Mouse (Mus musculus) testis, adult 2 months (tissue): Measurements from ENCODE around the gene Gm10490. TPM values are rescaled to one million over a fixed set of nuclear protein-coding genes. Genes with fewer than 3 reads are reported as not detected.
A peak's percentile ranks its signal among the peaks of the same experiment; 100 is the strongest.

Experiments used
- H3K27ac ChIP-seq: fragments of 200-500 bp; 2 replicates; pipeline ENCODE4 v1.5.1; 2012; ENCODE audit warnings: low read depth, low read length; ENCODE audit not compliant: control insufficient read depth, insufficient read depth
- H3K27me3 ChIP-seq: fragments of 200-500 bp; 2 replicates; pipeline ENCODE4 v1.6.1; 2012; ENCODE audit warnings: mild to moderate bottlenecking, low read length, moderate library complexity; ENCODE audit not compliant: control insufficient read depth, insufficient read depth
- H3K36me3 ChIP-seq: fragments of 200-500 bp; 2 replicates; pipeline ENCODE4 v1.6.1; 2012; ENCODE audit warnings: mild to moderate bottlenecking, low read length; ENCODE audit not compliant: control insufficient read depth, insufficient read depth
- H3K4me1 ChIP-seq: fragments of 200-500 bp; 2 replicates; pipeline ENCODE4 v1.6.1; 2012; ENCODE audit warnings: low read length; ENCODE audit not compliant: control insufficient read depth, insufficient read depth
- H3K4me3 ChIP-seq: fragments of 200-500 bp; 2 replicates; pipeline ENCODE4 v1.5.1; 2012; ENCODE audit warnings: low read depth, mild to moderate bottlenecking, low read length, moderate library complexity, mixed read lengths; ENCODE audit not compliant: control insufficient read depth
- CTCF ChIP-seq: fragments of 200-500 bp; IDR thresholded peaks from 2 replicates; pipeline ENCODE4 v1.5.1; 2012; ENCODE audit warnings: low read depth, mild to moderate bottlenecking, inconsistent platforms, low read length, moderate library complexity; ENCODE audit not compliant: control insufficient read depth, insufficient read depth, insufficient replicate concordance
- POLR2A ChIP-seq: fragments of 200-500 bp; IDR thresholded peaks from 2 replicates; pipeline ENCODE4 v1.6.1; 2012; ENCODE audit warnings: low read depth, mild to moderate bottlenecking, inconsistent platforms, low read length, moderate library complexity; ENCODE audit not compliant: control insufficient read depth
- polyA plus RNA-seq: library from polyadenylated mRNA; depleted of rRNA; stranded (reverse); fragments of >200 nt; gene quantifications from 2 replicates; pipeline ENCODE4 v1.2.3, GENCODE M21; 2012

The Gm10490 gene
- polyA plus RNA-seq, 1 experiment, result not detected

GRCm38 (mm10) chrX:7878495-7878894 is 30.8 kb upstream of the Gm10490 start:
- Histone ChIP-seq H3K4me1 (peaks cover 16% of the 10 kb centered on the region), H3K36me3 (no peaks in the 10 kb centered on the region), H3K4me3 (peak overlapping the region; percentile 84), H3K27ac (peak overlapping the region; percentile 73), H3K27me3 (no peaks in the 10 kb centered on the region)
- TF ChIP-seq POLR2A (no peak), CTCF (no peak)

- peak overlapping the region; percentile 80 for H3K27ac ChIP-seq
- no peaks in the 10 kb centered on the region for H3K36me3 ChIP-seq
- peak overlapping the region; percentile 50 for H3K4me3 ChIP-seq
- TF ChIP-seq POLR2A (0 out of 2 replicates have a peak, but pooled peaks have one; percentile 19), CTCF (0 out of 2 replicates have a peak, but pooled peaks have one; percentile 13)
- no peaks in the 10 kb centered on the region for H3K27me3 ChIP-seq
- peaks cover 16% of the 10 kb centered on the region for H3K4me1 ChIP-seq
Observed at GRCm38 (mm10) chrX:7879819-7880218, 29.5 kb upstream of the Gm10490 start.

- Histone ChIP-seq H3K36me3 (no peaks in the 10 kb centered on the region), H3K4me1 (peaks cover 11% of the 10 kb centered on the region), H3K4me3 (peak within 1 kb of the TSS; percentile 98), H3K27ac (peak within 1 kb of the TSS; percentile 96), H3K27me3 (no peaks in the 10 kb centered on the region)
- TF ChIP-seq POLR2A, result peak; percentile 74
- no peak for TF ChIP-seq CTCF
Observed at GRCm38 (mm10) chrX:7883841-7884567, 25.3 kb upstream of the Gm10490 start, which contains the start of gene Slc35a2. Gene Slc35a2, plus strand, starts transcription at chrX:7884028.

- TF ChIP-seq POLR2A (no peak), CTCF (no peak)
- H3K27me3 ChIP-seq, result no peaks in the 10 kb centered on the region
Observed at GRCm38 (mm10) chrX:7898211-7898610, 11.1 kb upstream of the Gm10490 start.

GRCm38 (mm10) chrX:7898880-7899874 is 10.2 kb upstream of the Gm10490 start, which contains the start of the genes Pqbp1 and Timm17b:
Gene Pqbp1, minus strand, starts transcription at chrX:7899269.
Gene Timm17b, plus strand, starts transcription at chrX:7899357.
- peak within 1 kb of the TSS; percentile 91 for H3K4me3 ChIP-seq
- H3K27me3 ChIP-seq, result no peaks in the 10 kb centered on the region
- TF ChIP-seq CTCF, result no peak
- TF ChIP-seq POLR2A, result peak; percentile 55
- H3K36me3 ChIP-seq, result no peaks in the 10 kb centered on the region
- H3K27ac ChIP-seq, result peak within 1 kb of the TSS; percentile 95
- no peaks in the 10 kb centered on the region; the same call in 1 of the 2 replicates for H3K4me1 ChIP-seq

More at GRCm38 (mm10) chrX:7898211-7898610, 11.1 kb upstream of the Gm10490 start:
- peak overlapping the region; percentile 87 for H3K27ac ChIP-seq
- H3K4me1 ChIP-seq, result peaks cover 2% of the 10 kb centered on the region
- peak overlapping the region; percentile 91 for H3K4me3 ChIP-seq
- no peaks in the 10 kb centered on the region for H3K36me3 ChIP-seq

GRCm38 (mm10) chrX:7904441-7904840 is 4.9 kb upstream of the Gm10490 start:
- Histone ChIP-seq H3K4me3 (no peak overlapping the region), H3K36me3 (no peaks in the 10 kb centered on the region), H3K4me1 (no peaks in the 10 kb centered on the region; the same call in 1 of the 2 replicates), H3K27ac (no peak overlapping the region), H3K27me3 (no peaks in the 10 kb centered on the region)
- TF ChIP-seq CTCF, result no peak
- TF ChIP-seq POLR2A, result no peak

GRCm38 (mm10) chrX:7907735-7908134 is 1.6 kb upstream of the Gm10490 start, which contains the start of gene Gm10491:
Gene Gm10491, minus strand, starts transcription at chrX:7907835.
- H3K36me3 ChIP-seq, result no peaks in the 10 kb centered on the region
- no peak within 1 kb of the TSS for H3K4me3 ChIP-seq
- H3K4me1 ChIP-seq, result no peaks in the 10 kb centered on the region
- TF ChIP-seq CTCF (no peak), POLR2A (no peak)
- H3K27ac ChIP-seq, result no peak within 1 kb of the TSS
- no peaks in the 10 kb centered on the region for H3K27me3 ChIP-seq
